Mouse (Mus musculus) megakaryocyte progenitor cell, adult 5-6 weeks (primary cell): ENCODE measurements around the gene Rps27l. TPM values are rescaled to one million over a fixed set of nuclear protein-coding genes. Genes with fewer than 3 reads are reported as not detected.
"Not testable (repeated sequence)": the region's sequence is repeated elsewhere in the genome, so short reads cannot be mapped to it uniquely, and the experiment has no call there.

Source experiments
- ATAC-seq: replicated peaks from 2 replicates; pipeline ENCODE4 v1.8.0; 2016; ENCODE audit warnings: mild to moderate bottlenecking, moderate TSS enrichment, inconsistent platforms; ENCODE audit not compliant: poor library complexity
- total RNA-seq, 2 experiments: library from RNA; stranded (forward) in 1 of 2; stranded (reverse) in 1 of 2; fragments of 157-497, 149-512 nt in 1 of 2; fragments of 200-1000 nt in 1 of 2; gene quantifications; 2 replicates each; pipeline versions ENCODE4 v1.2.3 to v1.2.4; 2015 to 2017

The Rps27l gene
- total RNA-seq (2015) (550 and 649 TPM in 2 replicates), total RNA-seq (2017) (166 and 174 TPM in 2 replicates)

DNA sequence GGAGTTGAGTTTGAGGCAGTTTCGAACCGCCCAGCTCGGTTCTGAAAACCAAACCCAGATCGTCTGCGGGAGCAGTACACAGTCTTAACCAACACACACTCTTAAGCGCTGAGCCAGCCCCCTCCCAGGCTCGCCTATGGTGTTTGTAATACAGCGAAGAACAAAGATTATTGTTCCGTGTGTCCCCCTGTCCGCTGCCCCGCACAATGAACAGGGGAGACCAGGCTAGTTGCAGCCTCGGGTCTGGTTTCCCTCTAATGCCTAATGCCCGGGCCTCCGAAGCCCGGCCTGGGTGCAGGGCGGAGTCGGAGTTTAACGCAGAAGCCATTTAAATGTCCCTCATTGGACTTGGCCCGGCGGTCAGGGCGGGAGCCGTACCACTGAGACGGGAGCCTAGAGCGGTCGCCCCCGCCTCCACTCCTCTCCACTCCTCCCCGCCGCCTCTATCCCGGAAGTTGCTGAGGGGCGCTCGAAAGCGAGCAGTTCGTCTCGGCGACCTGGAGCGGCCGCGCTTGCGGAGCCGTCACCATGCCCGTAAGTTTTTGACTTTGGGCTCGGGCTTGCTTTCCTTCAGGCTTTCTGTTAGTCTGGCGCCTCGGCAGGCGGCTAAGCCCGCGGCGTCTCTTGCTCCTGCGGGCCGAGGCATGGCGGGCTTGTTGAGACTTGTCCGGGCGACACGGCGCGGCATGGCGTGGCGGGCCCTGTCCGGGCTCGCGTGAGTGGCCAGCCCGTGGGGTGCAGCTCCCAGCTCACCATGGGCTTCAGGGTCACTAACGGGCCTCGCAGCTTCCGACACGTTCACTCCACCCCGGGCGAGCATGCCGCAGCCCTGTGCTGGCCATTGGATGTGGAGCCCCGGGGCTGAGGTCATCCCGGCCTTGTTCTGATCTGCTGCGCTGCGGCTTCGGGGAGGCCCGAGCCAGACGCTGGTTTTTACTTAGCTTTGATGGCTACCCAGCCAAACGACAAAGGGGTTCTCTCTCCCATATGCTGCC, at the start of gene Rps27l:
TSS of gene Rps27l (plus strand) at position 440 of the 995 bp plus-strand sequence.
- peak; percentile 98 for ATAC-seq

DNA sequence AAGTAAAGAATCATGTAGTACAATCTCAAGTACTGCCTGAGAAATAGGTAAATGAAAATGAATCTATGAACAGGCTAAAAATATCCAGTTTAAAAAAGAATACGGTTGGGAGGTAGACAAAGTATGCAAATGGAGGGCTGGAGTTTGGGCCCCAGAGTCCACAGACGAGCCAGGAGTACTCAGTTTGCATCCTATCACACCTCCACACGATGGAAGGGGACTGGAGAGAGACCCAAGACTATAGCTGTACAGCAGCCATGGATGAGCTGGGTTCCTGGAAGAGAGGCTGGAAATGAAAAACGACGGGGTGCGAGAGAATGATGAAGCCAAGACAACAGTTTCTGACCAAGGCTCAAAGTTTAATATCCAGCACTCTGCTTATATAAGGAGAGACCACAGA, 48.9 kb upstream of the Rps27l start:
- no peak for ATAC-seq

DNA sequence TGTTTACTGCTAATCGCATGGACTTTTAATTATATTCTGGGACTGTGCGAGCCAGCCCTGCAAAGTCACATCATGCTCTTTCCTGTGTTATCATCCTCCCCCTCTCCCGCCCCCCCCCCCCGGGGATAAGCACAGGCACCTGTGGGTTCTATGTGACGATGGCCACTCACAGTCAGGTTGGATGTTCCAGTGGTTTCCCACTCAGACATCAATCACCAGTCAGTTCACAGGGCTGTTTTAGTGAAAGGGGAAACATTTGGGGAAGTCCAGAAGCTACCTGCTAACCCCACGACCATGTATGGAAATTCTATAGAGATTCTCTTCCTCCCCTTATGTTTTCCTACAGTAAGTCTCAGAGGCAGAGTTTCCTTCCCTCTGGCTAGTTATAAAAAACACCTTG, 48.0 kb upstream of the Rps27l start:
- no peak for ATAC-seq

- peak; percentile 52 for ATAC-seq
Measured at GRCm38 (mm10) chr9:66899072-66899471, 46.8 kb upstream of the Rps27l start.

DNA sequence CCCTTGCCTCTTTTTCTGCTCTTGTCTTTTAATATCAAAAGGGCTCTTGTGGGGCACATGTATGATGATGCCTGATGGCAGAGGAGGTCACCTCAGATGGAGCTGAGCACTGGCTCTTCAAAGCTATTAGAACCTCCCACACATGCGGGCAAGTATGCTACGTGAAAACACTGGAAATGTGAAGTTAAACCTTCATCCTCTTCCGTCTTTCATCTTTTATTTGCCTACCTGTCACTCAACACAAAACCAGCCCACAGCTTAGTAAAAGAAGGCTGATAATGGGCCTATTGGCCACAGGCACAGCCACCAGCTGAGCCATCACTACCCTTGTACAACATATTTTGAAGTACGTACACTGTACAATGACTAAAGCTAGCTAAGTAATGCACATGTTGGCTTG, 46.4 kb upstream of the Rps27l start:
- ATAC-seq, result no peak

GRCm38 (mm10) chr9:66905990-66906389, 39.9 kb upstream of the Rps27l start:
- ATAC-seq, result no peak

DNA sequence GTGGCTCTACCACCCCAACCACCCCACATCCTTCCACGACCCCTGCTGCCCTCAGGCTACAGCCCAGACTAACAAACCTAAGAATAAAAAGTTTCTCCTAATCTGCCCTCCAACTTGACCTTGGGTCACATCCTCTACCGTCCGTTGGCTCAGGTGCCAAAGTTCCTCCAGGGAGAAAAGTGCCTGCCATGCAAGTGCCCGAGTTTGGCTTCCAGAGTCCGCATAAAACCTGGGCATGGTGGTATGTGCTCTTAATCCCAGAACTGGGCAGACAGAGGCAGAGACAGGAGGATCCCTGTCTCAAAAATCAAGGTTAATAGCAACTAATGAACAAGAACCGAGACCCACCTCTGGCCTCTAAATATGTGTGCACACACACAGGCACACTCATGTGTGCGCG, 38.8 kb upstream of the Rps27l start:
- ATAC-seq, result no peak

DNA sequence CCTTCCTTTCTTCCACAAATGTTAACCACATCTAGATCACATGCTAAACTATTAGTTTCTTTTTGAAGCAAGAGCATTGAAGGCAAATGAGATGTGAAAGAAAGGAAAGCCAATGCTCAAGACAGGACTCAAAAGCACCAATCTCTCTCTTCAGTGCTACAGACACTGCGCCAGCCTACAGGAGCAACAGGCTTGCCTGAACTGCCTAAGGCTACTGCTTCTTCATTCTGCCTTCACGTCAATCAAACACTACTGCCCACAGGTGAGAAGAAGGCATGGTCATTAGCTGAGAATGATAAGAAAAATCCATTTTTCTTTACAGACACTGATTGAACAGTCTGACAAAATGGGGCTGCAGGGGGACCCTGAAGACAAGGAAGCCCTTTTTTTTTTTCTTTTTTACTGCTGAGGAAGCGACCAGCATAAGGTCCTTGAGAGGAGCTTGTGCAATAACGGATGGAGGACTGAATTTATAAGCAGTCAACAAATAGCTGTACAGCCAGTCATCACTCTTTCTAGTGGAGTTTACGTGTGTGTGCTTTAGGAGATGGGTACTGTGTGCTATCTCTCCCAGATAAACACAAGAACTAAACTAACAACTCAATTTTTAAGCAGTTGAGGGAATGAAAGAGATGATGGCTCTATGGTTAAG, 38.0 kb upstream of the Rps27l start:
- ATAC-seq, result peak; percentile 56

GRCm38 (mm10) chr9:66909922-66910321, 36.0 kb upstream of the Rps27l start:
- peak; percentile 47 for ATAC-seq

DNA sequence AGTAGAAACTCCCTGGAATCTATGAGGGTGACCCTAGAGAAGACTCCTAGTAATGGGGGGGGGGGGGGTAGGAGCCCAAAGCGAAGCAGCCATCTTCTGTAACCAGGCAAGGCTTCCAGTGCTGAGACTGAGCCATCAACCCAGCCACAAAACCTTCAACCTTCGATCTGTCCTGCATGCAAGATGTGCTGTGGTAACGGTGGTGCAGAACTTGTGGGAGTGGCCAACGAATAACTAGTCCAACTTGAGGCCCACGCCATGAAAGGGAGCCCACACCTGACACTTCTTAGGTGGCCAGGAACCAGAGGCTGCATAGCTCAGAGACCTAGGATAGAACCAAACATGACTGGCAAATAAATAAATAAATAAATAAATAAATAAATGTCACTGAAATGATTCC, 35.2 kb upstream of the Rps27l start:
- ATAC-seq, result no peak

- no peak for ATAC-seq
Measured at GRCm38 (mm10) chr9:66912304-66912703, 33.6 kb upstream of the Rps27l start.

DNA sequence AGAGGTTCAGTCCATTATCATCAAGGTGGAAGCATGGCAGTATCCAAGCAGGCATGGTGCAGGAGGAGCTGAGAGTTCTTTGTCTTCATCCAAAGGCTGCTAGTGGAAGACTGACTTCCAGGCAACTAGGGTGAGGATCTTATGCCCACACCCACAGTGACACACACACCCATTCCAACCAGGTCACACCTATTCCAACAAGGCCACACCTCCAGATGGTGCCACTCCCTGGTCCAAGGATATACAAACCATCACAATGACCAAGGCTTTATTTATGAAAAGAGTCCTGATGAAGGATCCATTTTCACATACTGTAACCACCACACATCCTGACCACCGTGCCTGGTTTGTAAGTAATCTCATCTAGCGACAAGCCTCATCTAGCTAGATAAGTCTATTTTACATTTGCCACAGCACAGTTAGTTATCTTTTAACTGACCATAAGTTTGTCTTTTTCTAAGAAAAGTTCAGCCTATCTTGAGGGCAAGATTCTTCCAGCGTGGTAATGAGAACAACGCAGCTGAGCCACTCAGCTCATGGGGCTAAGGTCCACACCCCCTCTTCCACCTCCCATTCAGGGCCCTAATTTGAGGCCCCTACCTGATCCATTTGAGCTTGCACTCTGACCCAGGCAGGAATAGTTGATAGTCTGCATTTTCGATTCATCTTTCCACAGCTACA, 32.5 kb upstream of the Rps27l start:
- not testable (repeated sequence) for ATAC-seq

DNA sequence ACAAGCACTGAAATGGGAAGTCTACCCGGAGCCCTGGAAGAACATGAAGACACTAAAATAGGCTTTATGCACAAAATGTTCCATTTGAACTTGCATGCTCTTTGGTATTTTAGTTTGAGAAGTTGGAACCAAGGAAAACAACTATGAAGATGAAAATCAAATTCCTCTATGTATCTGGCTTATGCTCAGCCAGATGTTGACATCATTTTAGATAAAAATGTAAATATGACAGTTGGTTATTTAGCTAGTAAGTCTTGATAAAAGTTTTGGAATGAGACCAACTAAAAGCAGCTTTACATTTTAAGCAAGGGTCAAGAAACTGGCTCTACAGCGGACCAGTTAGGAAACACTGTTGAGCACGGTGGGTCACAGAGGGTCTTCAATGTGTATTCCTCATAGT, 31.3 kb upstream of the Rps27l start:
- ATAC-seq, result no peak

DNA sequence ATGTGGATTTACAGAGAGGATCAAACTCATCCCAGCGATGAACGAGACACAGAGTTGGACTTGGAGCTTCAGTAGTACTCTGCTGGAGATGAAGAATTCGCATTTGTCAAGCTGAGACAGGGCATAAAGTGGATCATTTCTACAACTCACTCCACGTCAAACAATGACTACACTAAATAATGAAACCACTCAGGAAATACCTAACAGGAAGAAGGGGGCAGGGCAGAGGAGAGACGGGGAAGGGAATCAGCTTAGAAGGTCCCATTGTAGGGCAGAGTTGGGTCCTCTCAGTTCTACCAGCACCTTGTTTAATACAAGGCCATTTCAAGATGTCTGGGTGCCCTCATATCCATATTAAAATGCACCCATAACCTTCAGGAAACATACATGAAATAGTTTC, 30.5 kb upstream of the Rps27l start:
- peak; percentile 18 for ATAC-seq

DNA sequence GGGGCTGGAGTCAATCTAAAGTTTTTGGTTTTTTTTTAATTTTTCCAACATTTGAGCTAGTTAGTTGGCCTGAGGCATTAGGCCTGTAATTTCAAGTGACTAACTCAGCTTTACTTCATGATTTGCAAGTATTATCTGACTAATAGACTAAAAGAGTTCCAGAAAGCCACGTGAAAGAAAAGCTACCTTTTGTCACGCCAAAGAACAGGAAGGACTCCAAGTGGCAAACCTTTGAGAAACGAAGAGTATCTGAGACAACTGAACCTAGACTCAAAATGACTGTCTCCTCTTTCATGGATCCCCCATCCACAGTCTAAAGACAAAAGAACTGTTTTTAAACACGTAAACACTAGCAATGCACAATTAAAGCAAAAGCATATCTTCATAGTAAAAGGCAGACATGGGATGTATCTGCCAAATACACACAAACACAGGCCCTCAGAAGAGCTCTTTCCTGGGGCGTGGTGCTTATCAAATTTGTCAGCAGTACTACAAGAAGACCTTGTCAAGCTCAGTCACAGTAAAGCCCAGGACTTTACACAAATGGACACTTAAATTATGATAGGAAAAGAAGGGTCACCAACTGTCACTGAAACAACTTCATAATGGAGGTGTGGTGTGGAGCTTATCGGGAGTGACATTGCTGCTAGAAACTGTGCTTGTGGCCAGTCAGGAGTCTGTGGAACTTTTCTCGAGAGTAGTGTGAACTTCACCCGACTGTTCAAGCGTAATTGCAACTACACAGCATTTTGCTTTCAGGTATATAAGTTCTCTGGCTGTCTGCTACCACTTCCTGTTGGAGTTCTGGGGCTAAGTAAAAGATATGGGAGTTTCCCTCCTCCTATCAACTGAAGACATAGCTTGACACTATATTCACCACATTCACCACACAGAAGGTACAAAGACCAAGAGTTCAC, 29.8 kb upstream of the Rps27l start:
- peak; percentile 35 for ATAC-seq

DNA sequence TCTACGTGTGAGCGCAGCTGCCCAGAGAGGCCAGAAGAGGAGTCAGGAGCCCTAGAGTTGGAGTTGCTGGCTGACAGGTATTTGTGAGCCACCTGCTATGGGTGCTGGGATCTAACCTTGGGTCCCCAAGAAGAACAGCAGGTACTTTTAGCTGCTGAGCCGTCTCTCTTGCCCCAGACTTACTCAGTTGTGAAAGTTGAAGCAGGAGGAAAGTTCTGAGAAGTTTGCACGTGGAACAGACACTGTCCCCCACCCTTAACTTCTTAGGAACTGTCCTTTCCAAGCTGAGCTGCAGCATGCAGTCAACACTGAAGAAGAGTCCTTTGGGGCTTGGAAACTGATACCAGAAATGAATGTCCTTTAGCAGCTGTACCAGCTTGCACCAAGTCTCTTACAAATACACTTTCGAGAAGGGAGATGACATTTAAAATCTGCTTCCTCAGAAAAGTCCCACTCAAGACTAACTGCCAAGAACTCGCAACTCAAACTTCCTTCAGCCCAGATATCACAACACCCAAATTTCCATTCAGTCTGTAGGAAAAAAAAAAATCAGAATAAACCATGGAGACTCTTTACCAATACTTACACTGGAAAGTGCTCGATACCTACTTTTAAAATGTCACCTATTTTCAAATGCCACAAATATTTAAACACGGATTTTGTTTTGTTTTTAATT, 28.5 kb upstream of the Rps27l start:
- no peak for ATAC-seq

DNA sequence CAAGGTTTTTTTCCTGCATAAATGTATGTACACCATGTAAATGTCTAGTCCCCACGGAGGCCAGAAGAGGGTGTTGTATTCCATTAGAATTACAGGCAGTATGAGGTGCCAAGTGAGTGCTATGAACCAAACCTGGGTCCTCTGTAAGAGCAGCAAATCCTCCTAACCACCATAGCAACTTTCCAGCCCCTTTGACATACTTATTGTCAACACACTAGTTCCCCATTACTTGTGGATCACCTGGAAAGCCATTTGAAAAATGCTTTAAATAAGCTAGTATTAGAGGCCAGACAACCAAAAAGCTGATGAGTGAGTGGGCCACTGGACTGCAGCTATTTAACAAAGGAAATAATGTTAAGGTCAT, 28.0 kb upstream of the Rps27l start:
- no peak for ATAC-seq

GRCm38 (mm10) chr9:66918672-66919330, 27.1 kb upstream of the Rps27l start:
- no peak for ATAC-seq

DNA sequence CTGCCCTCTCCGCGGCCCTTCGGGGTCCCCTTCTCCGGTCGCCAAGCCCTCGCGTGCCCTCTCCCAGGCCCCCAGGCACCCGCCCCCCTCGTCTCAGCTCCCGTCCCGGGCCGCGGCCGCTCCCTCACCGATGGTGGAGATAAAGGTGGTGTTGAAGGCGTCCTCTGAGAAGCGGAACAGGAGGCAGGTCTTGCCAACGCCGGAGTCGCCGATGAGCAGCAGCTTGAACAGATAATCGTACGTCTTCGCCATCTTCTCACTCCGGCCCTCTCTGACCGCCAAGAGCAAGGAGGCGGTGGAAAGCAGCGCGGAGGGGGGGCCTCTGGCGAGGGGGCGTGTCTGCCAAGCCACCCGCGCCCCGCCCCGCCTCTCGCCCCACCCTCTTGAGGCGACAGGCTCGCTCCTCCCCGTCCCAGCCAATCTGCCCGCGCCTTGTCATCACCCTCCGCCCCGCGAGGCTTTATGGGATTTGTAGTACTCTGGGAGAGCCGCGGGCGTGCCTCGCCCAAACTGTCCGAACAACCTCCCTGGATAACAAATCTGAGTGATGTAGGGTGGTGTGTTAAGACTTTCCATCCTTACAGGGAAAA, 26.4 kb upstream of the Rps27l start, which contains the start of gene Rab8b:
TSS of gene Rab8b (minus strand) at position 306 of the 590 bp plus-strand sequence.
- ATAC-seq, result peak; percentile 81
